Mouse (Mus musculus): ENCODE data around the gene Dlgap5.
"Not testable (repeated sequence)": the region's sequence is repeated elsewhere in the genome, so short reads cannot be mapped to it uniquely, and the experiment has no call there.

Gene Dlgap5

DNA sequence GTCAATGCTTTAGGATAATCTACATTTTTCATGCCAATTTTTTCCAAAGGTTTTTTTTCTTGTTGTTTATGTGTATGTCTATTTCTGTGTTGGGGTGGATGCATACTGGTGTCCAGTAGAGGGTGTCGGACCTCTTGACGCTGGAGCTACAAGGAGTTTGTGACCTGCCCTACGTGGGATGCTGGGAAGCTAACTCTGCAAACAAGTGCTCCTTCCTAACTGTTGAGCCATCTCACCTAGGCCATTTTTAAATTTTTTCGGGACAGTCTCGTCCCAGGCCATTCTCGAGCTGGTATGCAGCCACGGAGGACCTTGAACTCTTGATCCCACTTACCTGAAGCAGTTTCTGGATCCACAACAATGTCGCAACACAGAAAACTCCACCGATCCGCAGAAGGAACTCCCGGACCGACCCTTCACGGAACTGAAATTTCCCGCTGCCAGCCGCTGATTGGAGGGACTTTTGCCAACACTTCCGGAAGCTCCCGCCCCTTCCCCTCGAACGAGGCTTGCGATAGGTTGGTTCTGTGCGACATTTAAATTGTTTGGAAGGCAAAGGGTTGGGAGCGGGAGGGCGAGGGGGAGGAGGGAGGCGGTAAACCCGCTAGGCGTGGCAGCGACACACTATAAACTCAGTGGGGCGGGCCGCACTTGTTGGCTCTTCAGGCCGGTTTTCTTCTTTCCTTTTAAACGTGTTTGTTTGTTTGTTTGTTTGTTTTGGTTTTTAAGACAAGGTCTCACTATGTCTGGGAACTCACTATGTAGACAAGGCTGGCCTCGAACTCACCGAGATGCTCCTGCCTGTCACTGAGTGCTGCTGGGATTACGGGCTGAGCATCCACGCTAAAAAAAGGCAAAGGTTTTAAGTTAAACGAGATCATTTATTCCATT is at the start of gene Dlgap5:
Gene Dlgap5 (minus strand): TSS at position 633 of the 891 bp plus-strand sequence.
- in situ Hi-C loops (cut with MboI; ENCODE audit: unreplicated experiment in 2 of 2): no loop called here

- in situ Hi-C loops (cut with MboI; ENCODE audit: unreplicated experiment in 2 of 2): no loop called here
These were observed 47.4 kb upstream of the Dlgap5 start for GRCm38 (mm10) chr14:47465468-47466175.

DNA sequence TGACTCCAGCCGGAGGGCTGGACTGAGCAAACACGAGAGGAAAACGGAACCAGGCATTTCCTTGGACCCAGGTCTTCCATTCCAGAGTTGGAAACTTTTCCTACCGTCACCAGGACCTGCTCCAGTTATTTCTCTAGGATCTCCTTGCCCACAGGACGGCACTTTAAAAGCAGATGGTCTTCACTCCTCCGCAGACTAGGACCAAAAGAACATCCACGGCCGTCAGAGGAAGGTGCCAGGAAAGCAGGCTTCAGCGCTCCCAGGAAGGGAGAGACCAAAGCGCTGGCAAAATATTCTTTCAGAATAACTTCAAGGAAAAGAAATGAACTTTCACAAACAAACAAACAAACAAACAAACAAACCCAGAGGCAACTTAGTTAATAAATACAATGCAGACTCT is 46.2 kb upstream of the Dlgap5 start:
- in situ Hi-C loops (cut with MboI; ENCODE audit: unreplicated experiment in 2 of 2): no loop called here

DNA sequence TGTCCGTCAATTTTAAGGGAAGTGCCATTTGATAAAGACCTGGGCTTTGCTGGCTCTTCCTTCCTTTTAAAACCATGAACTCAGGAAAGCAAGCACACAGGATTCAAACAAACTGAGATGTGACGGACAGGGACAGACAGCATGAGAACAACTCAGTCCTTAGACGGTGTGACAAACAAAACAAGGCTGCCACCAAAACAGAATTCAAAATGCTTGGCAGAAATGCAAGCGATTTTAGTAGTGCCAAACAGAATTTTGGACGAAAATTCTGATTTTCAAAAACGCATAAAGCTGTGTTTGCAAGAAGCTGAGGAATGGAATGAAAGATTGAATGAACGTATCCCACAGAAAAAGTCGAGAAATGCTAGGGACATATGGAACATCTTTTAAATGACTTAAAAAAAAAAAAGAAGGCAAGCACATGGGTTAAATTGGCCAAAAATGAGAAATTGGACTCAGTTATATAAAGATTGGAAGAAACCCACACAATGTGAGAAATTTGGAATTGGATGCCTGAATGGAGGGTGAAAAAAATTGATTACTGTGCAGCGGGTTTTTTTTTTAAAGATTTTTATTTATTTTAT is 44.8 kb upstream of the Dlgap5 start:
- in situ Hi-C loops (cut with MboI; ENCODE audit: unreplicated experiment in 2 of 2): no loop called here

DNA sequence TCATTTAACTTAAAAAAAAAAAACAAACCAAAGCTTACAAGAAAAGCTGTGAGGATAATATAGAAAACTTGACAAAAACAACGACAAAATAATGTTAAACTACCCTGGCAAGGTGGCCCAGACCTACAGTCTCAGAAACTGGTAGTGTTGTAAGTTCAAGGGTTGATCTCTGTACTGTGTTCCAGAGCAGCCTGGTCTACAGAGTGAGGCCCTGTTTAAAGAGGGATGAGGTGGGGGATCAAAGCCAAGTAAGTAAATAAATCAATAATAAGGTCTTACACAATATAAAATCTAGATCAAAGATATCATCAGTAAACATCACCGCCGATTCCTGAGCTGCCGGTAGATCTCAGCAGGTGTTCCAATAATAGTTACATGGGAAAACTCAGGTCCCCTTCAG is 44.2 kb upstream of the Dlgap5 start:
- in situ Hi-C loops (cut with MboI; ENCODE audit: unreplicated experiment in 2 of 2): no loop called here

GRCm38 (mm10) chr14:47461997-47462396 is 43.8 kb upstream of the Dlgap5 start:
- in situ Hi-C loops (cut with MboI; ENCODE audit: unreplicated experiment in 2 of 2): no loop called here

GRCm38 (mm10) chr14:47459556-47459955 is 41.3 kb upstream of the Dlgap5 start:
- in situ Hi-C loops (cut with MboI; ENCODE audit: unreplicated experiment in 2 of 2): no loop called here

DNA sequence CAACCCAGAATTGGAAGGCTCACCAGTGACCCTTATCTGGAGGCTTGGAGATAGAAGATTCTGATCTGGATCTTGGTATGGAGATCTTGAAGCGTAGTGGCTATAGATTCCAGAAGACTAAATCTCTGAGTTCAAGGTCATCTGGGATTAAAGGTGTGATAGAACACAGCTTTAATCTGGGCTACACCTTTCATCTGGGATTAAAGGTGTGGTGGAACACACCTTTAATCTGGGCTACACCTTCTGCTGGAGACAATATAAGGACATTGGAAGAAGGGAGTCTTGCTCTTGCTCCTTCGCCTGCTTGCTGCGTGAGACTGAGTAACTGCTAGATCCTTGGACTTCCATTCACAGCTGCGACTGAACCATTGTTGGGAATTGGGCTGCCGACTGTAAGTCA is 31.9 kb upstream of the Dlgap5 start, which contains the start of gene Fbxo34:
Gene Fbxo34 (plus strand): TSS at position 301 of the 400 bp plus-strand sequence.
- in situ Hi-C loops (cut with MboI; ENCODE audit: unreplicated experiment in 2 of 2): not testable (repeated sequence)

DNA sequence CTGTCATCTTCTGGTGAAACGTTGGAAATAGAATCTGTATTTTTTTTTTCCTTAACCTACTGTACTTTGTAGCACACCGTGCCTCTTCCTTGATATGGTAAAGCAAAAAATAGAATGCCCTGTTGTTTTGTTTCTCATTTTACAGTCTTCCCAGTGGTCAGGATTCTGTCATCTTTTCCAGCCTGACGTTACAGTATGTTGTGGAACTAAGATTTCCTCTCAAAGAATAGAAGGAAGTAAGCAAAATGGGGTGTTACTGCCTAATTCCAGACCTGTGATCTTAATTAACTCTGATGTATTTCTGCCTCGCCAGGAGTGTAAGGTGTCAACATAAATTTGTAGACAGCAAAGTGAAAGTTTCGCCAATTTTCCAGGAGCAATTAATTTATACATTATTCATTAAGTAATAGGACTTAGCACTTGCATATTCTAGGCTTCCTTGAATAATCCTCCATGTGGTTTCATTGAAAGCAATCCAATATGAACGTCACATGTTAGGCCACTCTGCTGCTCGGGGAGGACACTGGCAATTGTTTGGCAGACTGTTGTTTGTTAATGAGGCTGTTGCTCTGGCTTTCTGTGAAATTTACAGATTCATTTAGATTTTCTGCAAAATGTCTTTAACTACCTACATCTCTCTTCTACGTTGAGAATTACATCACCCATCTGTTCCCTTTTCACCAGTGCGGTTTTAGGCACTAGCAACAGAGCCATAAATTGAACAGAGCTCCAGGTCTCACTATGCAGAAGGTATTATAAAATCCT is 27.3 kb upstream of the Dlgap5 start:
- in situ Hi-C loops (cut with MboI; ENCODE audit: unreplicated experiment in 2 of 2): no loop called here

GRCm38 (mm10) chr14:47444907-47445306 is 26.7 kb upstream of the Dlgap5 start:
- in situ Hi-C loops (cut with MboI; ENCODE audit: unreplicated experiment in 2 of 2): no loop called here

- in situ Hi-C loops (cut with MboI; ENCODE audit: unreplicated experiment in 2 of 2): no loop called here
These were observed 20.7 kb upstream of the Dlgap5 start for GRCm38 (mm10) chr14:47438947-47439346.

- in situ Hi-C loops (cut with MboI; ENCODE audit: unreplicated experiment in 2 of 2): no loop called here
These were observed 14.8 kb upstream of the Dlgap5 start for GRCm38 (mm10) chr14:47432987-47433386.

- in situ Hi-C loops (cut with MboI; ENCODE audit: unreplicated experiment in 2 of 2): no loop called here
These were observed 4.3 kb upstream of the Dlgap5 start for GRCm38 (mm10) chr14:47422466-47422865.

- in situ Hi-C loops (cut with MboI; ENCODE audit: unreplicated experiment in 2 of 2): no loop called here
These were observed 3.4 kb upstream of the Dlgap5 start for GRCm38 (mm10) chr14:47421606-47422005.

DNA sequence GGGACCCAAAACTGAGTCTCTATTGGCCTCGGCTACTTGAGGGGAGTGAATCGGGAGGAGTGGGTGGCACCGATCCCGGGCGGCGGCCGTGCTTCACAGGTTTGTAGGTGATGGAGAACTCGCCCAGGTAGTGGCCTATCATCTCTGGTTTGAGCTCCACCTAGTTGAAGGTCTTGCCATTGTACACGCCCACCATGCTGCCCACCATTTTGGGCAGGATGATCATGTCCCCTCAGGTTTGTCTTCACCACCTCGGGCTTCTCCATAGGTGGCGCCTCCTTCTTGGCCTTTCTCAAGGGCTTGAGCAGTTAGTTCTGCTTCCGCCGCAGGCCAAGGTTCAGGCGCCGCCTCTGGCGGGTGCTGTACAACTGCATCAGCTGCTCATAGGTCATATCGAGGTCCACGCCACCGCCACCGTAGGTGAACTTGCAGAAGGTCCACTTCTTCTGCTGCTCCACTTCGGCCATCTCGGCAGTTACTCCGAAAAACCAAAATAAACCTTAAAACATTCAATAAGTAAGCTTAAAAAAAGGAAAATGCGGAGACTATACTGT is 1.6 kb upstream of the Dlgap5 start:
- in situ Hi-C loops (cut with MboI; ENCODE audit: unreplicated experiment in 2 of 2): no loop called here

DNA sequence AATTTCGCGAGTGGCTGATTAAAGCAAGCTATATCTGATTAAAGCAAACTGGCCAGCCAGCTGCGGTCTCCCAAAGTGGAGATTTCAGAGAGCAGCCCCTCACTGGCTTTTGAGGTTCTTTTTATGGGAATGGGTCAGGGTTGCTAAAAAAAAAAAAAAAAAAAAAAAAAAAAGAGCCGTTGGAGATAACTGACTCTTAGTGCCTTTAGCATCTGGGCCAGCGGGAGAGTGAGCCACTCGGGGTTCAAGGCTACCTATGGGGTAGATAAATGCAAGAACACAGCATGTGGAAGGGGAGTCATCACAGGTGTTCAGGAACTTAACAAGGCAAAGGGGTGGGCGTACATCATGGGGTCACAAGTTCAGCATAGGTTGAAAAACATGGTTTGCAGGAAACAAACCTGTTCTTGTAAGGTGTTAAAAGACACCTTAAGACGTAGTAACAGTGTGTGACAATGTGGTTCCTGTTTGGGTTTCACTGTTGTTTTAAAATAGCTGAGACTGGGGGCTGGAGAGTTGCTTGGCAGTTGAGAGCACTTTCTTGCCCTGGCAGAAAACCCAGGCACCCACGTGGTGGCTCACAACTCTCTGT is 923 bp upstream of the Dlgap5 start:
- in situ Hi-C loops (cut with MboI; ENCODE audit: unreplicated experiment in 2 of 2): no loop called here

GRCm38 (mm10) chr14:47418666-47418991 is 422 bp upstream of the Dlgap5 start:
- in situ Hi-C loops (cut with MboI; ENCODE audit: unreplicated experiment in 2 of 2): no loop called here

GRCm38 (mm10) chr14:47417346-47417745 is 861 bp downstream of the Dlgap5 start:
- in situ Hi-C loops (cut with MboI; ENCODE audit: unreplicated experiment in 2 of 2): no loop called here

GRCm38 (mm10) chr14:47406000-47406399 is 12.2 kb downstream of the Dlgap5 start:
- in situ Hi-C loops (cut with MboI; ENCODE audit: unreplicated experiment in 2 of 2): no loop called here

DNA sequence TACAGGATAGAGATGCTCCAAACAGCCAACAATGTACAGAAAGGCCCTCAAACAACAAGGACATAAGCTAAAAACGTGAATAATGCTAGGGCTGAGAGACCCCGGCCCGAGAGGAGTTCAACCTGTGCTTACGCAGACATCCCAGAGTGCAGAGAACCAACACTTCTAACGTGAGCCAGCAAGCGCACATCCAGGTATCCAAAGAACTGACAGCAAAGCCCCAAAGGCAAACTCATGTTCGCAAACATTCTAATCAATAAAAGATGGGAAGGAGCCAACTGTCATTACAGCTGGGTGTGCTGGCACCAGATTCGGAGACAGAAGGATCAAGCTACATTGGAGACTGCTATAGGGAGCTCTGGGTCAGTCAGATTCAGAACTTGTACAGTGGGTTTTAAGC is 15.5 kb downstream of the Dlgap5 start:
- in situ Hi-C loops (cut with MboI; ENCODE audit: unreplicated experiment in 2 of 2): no loop called here

Data from v-Abl transformed pro-B cells (cell line).